Mouse (Mus musculus): ENCODE results near the gene Lrrc45.

Gene Lrrc45

DNA sequence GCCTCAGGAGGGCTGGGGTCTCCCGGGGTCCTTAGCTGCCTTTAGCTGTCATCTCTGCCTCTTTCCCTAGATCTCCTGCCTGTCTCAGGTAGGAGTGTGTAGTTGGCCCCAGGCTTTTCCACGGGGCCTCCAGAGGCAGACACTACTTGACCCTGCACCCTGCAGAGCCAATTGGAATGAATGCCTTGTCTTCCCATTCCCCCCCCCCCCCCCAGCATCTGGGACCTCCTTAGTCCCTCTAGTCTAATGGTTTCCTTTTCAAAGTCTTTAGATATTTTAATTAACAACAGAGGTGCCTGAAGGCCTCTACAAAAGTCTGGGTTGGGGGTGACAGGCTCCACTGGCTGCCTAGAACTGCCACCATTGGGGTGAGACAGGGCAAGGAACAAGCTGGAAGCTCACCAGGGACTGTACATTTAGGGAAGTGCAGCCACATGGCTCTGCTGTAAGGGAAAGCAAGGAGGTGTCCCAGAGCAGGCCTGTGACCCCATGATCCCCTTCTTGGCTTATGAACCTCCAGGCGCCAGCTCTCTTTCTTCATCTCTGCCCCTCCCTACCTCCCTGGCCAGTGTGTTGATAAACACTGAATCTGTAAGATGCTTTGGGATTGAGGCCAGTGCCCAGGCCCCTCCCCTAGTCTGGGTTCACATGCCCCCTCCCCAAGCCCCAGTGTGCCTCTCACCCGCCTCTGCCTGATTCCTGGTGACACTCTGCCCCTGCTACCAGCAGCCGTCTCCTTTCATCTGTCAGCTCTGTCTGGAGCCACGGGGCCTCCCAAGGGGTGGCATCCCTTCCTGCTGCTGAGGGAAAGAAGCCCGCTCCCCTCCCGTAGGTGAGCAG, 9.0 kb upstream of the Lrrc45 start:
- DNase-seq (ENCODE audit: low spot score in 2 of 2) = no peak

DNA sequence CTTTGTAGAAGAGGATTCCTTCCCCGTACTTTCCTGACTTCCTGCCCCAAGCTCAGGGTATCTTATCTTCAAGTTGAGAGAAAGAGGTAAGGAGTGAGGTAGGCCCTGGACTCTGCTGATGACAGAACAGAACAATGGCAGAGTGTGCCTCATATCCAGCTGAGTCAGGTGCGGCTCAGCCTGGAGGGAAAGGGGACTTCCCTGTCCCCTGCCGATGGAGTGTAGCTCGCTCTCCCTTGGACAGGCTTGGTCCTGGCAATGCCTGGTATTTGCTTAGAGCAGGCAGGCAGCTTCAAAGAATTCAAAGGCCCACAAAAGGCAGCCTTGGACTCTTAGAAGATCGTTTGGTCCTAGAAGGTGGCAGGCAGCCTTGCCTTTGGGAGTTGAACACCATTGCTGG, 7.6 kb upstream of the Lrrc45 start:
- DNase-seq (ENCODE audit: low spot score in 2 of 2) = no peak

DNA sequence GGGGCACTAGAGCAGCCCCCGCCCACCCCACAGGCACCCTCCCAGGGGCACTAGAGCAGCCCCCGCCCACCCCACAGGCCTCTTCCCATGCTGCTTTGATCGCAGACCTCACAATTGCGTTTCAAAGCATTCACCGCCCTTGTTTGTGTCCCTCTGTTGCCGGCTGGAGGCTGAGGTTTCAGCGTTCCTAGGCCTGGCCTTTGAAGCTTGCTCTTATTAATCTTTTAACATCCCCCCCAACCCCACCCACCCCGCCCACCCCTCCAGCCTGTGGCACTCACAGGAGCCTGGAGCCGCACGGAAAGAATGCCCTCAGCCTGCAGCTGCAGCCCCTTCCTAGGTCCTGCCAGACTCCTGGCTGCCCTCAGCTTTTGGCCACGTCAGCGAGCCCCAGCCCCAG, 6.5 kb upstream of the Lrrc45 start:
- DNase-seq (ENCODE audit: low spot score in 2 of 2) = no peak

- no peak for DNase-seq (ENCODE audit: low spot score in 2 of 2)
Measured at GRCm38 (mm10) chr11:120707969-120708368, 5.8 kb upstream of the Lrrc45 start.

GRCm38 (mm10) chr11:120709551-120709950, 4.2 kb upstream of the Lrrc45 start:
- no peak for DNase-seq (ENCODE audit: low spot score in 2 of 2)

GRCm38 (mm10) chr11:120710672-120711071, 3.1 kb upstream of the Lrrc45 start:
- no peak for DNase-seq (ENCODE audit: low spot score in 2 of 2)

DNA sequence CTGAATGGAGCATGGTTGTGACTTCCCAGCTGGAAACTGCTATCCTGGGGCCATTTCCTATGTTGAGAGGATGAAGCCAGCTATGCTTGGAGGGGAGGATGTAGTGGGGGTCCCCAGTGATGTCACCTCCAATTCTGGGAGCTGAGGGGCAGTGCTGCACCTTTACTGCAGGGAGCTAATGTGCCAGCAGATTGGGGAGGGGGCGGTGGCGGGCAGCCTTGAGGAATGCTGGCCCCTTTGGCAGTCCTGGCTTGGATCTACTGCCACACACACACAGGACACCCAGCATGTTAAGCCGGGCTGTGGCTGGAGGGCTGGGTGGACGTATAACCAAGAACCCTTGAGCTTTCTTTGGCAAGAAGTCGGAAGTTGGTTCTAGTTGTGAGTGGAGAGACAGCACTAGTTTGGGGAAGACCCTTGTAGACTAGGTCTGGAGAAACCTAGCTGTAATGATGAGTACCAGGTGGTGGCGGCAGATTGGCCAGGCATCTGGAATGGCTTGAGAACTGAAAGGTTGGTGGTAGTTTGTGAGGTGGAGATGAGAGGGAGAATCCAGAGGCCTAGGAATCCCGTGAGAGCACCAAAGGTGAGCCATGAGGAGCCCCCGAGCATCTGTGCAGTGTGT, 1.6 kb upstream of the Lrrc45 start:
- no peak for DNase-seq (ENCODE audit: low spot score in 2 of 2)

DNA sequence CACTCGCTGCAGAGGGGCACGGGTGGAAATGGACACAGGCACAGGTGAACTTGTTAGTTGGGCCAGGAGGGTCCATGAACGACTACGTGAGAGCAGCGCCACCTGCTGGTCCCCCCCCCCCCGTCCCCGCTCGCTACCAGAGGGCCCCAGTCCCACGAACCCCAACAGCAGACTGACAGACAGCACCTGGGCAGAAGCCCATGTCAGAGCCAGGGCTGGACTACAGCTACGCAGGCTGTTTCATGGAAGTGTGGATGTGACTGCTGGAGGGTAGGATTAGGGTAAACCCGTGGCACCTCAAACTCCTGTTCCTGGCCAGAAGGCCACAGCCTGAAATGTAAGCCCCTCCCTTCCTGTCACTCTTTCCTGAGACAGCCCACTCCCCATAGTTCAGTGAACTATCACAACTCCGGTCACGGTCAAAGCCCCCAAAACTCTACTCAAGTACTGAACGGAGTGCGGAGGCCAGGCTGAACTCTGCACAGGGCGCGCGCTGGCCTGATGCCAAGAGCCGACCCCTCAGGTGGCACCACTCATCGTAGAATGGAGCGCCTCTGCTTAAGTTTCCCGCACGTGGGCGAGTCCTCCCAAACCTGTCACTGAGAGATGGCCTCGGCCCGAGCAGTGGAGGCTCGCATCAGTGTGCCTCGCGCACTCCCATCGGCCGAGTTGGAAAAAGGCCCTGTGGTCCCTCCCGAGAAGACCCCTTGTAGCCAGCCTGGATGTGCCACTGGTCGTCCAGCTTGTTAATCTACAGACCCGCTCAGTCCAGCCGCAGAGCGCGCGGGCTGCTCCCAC, 755 bp upstream of the Lrrc45 start:
- DNase-seq (ENCODE audit: low spot score in 2 of 2) = peak; percentile 28 to 41

- DNase-seq (ENCODE audit: low spot score in 2 of 2) = no peak
Measured at GRCm38 (mm10) chr11:120714546-120714945, 821 bp downstream of the Lrrc45 start.

GRCm38 (mm10) chr11:120715131-120715530, 1.4 kb downstream of the Lrrc45 start:
- no peak for DNase-seq (ENCODE audit: low spot score in 2 of 2)

DNA sequence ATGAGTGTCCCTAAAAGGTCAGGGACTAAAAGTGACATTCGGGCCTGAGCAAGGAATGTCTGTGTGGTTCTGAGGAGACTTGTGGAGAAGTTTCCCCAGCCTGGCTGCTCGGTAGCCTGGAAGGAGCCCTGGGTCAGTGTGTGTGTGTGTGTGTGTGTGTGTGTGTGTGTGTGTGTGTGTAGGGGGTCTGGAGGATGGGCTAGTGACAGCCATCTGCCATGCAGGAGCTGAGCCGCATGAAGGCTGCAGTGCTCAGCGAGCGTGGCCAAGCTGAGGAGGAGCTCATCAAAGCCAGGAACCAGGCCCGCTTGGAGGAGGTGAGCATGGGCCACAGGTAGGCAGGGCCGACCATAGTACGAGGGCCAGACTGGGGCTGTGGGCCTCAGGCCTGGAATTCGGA, 5.5 kb downstream of the Lrrc45 start:
- DNase-seq (ENCODE audit: low spot score in 2 of 2) = no peak

DNA sequence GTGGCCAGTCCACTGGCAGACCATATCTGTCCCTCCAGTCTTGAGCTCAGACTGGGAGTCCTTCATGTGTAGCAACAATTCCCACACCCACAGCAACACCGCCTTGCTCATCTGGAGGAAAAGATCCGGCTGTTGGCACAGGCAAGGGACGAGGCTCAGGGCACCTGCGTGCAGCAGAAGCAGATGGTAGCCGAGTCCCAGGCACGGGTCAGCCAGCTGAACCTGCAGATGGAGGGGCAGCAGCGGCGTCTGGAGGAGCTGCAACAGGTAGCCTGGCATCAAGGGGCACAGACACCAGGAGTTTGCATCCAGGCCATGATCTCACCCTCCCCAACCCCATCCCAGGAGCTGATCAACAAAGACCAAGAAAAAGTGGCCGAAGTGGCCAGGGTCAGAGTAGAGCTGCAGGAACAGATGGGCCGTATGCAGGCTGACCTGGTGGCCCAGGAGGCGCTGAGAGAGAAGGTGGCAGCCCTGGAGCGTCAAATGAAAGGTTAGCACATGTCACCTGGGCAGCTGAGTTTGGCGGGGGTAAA, 6.2 kb downstream of the Lrrc45 start:
- DNase-seq (ENCODE audit: low spot score in 2 of 2) = no peak

- peak; percentile 74 to 79 for DNase-seq (ENCODE audit: low spot score in 2 of 2)
Measured at GRCm38 (mm10) chr11:120720450-120720849, 6.7 kb downstream of the Lrrc45 start.

GRCm38 (mm10) chr11:120721124-120722066, 7.7 kb downstream of the Lrrc45 start, which contains the start of gene Rac3:
Gene Rac3 (plus strand): TSS chr11:120721470.
- DNase-seq (ENCODE audit: low spot score in 2 of 2) = peak in 1 of 2 experiments; percentile 43

- no peak for DNase-seq (ENCODE audit: low spot score in 2 of 2)
Measured at GRCm38 (mm10) chr11:120722067-120722630, 8.4 kb downstream of the Lrrc45 start.

GRCm38 (mm10) chr11:120722761-120723382, 9.1 kb downstream of the Lrrc45 start:
- no peak for DNase-seq (ENCODE audit: low spot score in 2 of 2)

GRCm38 (mm10) chr11:120723509-120723908, 9.8 kb downstream of the Lrrc45 start:
- DNase-seq (ENCODE audit: low spot score in 2 of 2) = no peak

GRCm38 (mm10) chr11:120726243-120727168, 12.8 kb downstream of the Lrrc45 start:
- no peak for DNase-seq (ENCODE audit: low spot score in 2 of 2)

GRCm38 (mm10) chr11:120727169-120727527, 13.4 kb downstream of the Lrrc45 start, which contains the start of gene Dcxr:
Gene Dcxr (minus strand): TSS chr11:120727281.
- peak; percentile 94 to 96 for DNase-seq (ENCODE audit: low spot score in 2 of 2)

Measured in heart, adult 9 months (tissue).